Mouse (Mus musculus): ENCODE data around the gene M1ap.

DNA sequence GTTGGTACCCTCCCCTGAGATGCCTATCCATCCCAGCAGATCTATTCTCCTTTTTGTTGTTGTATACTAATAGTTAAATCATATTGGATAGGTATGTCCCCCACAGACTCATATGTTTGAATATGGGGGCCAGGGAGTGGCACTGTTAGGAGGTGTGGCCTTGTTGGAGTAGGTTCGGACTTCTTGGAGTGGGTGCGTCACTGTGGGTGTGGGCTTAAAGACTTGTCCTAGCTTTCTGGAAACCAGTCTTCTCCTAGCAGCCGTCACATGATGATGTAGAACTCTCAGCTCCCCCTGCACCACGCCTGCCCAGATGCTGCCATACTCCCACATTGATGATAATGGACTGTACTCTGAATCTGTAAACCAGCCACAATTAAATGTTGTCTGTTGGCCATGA is 48.5 kb upstream of the M1ap start:
- no peak for TF ChIP-seq CTCF (IDR thresholded peaks at IDR 0.05; ENCODE audit: borderline replicate concordance, insufficient read depth, low read length)
- no peak for TF ChIP-seq POLR2A (IDR thresholded peaks at IDR 0.05; ENCODE audit: low read depth, low read length)

Data from embryonic fibroblast, embryonic 13.5 days (primary cell).